Mouse (Mus musculus) lung, postnatal 25 days (tissue): ENCODE measurements at regions not wholly inside any gene's neighbourhood (a gene's known extent, or its start where the extent isn't known, plus 50 kb on each side); places are given as distances from the start of the nearest gene placed in this dataset.

Experiments
- DNase-seq: peaks from one replicate; pipeline ENCODE4 v3.0.0; 2022; ENCODE audit warnings: low spot score

DNA sequence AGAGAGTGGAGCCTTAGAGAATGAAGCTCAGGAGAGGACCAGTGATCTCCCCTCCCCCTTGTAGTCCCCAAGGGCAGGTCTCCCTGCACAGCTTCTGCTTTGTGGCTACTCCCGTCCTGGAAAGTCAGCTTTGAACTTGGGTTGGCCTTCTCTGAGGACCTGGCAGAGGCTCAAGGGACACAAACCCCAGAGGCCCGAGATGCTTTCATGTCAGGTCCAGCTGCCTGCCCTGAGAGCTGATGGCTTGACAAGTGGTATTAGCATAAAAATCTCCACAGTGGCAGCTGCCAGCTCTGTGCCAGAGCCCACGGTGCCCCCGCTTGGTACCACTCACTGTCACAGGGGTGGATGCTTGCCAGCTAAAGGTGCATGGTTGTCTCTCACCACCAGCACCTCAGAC, 173.8 kb upstream of the Gm4791 start:
- DNase-seq = no peak

DNA sequence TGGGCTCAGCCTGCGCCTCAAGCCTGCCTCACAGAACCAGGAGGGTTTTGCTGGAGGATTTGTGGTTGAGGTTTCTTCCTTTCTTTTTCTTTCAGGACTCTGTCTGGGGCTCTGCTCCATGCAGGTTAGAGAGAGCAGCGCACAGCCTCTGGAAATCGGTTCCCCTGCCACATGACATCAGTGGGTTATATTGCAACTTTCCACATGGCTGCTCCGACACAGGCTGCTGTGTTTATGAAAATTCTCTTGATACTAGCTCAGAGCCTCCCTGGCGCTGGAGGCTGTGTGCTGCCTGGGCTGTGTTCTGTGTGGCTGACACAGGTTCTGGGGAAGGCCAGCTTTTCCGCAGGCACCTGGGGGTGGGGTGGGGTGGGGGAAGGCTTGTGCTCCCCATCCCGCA, 178.7 kb upstream of the Gm4791 start:
- no peak for DNase-seq

DNA sequence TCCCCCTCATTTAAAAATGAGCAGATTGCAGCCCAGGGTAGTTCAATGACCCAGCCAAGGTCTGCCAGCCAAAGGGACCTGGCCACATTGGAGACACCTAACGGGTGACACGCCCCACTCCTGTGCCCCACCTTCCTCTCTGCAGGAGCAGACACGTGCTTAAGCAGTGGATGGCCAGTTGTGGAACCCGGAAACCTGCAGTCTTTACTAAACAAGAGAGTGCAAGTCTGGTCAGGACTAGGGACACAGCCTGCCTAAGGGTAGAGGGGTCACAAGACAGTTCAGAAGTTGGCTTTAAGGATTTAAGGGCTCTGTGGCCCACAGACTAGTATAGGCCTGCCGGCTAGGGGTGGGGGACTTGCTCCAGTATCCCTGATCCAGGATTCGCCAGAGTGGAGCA, 179.2 kb upstream of the Gm4791 start:
- DNase-seq = no peak

DNA sequence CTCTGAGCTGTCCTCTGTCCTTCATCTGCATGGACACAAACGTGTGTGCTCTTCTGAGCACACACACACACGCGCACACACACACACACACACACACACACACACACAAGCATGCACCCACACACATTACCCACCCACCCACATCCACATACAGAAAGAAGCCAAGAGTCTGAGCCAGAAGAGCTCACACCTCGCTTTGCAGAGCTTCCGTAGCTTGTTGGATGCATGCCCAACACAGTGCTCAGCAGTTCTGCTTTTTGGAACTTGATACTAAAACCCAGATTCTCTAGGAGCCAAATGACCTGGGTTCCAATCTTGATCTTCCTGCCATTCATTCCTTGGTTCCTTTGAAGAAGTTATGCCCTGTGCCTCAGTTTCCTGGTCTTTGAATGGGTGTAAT, 182.4 kb upstream of the Gm4791 start:
- DNase-seq = no peak

DNA sequence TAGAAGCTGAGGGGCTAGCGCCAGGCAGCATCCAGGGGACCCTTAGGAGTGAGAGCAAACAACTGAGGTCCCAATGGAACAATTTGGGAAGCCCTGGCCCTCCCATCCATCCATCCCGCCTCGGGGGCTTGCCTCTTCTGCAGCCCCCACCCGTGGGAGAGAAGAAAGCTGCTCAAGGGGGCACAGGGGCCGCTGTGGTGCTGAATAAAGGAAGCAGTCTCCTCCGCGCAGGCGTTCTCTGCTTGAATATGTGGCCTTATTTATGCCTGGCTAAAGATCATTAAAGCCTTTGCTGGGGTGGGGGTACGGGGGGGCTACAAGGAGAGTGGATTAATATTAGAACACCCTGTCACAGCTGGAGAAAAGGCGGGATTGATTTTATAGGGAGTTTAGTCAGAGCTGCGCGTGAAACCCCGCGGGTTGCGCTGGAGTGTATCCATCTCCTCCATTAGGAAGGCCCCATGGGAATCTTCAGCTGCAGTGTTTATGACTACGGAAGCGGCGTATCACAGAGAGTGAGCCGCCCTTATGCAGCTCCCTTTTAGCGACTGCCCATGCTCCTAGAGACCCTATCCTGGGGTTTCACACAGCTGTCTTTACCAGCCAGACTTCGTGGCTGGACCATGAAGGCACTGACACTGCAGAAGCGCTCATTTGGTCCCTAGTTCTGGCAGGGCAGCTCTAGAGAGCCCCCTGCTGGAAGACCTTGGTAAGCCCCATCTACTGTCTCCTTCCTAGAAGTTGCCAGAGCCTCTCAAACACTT, 183.9 kb upstream of the Gm4791 start:
- DNase-seq = peak; percentile 29

DNA sequence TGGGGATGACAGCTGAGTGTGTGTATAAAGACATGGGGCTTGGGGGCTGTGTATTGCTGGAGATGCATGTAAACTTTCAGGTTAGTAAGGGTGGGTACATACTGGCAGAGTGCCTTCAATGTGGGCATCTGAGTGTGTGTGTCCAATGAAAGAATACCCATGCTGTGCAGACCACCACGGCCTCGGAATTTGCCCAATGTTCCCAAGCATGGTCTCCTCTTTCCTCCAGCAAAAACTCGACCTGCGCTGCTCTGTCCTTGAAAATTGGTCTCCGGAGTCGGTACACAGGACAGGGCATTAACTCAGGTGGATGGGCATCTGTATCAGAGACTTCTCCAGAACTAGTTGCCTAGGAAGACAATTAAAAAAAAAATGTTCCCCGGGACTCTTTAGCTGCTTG, 188.3 kb upstream of the Gm4791 start:
- DNase-seq = no peak

DNA sequence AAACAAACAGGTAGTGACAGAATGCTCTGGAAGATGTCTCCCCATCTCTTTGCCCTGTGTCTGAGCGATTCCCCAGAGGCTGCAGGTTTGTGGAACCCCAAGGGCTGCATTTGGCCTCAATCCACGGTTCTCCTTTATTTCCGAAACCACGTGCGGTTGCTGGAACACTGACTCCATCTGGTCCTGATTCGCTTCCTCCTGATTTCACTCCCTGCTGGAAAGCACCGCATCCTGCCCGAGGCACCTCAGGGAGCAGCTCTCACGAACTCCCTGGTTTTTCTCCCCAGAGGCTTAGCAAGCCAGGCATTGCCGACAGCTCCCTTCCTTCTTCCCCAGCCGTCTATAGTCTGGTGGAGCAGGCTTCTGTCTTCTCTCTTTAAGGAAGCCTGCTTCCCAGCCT, 203.1 kb upstream of the Gm4791 start:
- no peak for DNase-seq

DNA sequence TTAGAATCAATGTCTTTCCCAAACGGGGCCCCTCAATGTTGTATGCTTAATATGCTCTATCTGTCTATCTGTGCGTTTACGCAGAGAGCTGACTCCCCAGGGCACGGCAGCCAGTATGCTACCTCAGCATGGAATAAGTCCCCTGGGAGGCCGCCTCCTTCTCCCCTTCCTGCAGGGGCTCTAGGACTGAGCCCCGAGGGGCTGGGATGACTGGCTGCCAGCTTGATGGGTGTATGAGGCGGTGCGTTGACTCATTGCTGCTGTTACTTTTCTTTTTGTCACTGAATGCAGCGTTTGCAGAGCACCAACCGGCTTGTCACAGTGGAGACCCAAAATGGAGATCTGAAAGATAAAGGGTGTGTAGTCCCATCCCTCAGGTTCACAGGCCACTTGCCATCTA, 209.5 kb upstream of the Gm4791 start:
- no peak for DNase-seq

DNA sequence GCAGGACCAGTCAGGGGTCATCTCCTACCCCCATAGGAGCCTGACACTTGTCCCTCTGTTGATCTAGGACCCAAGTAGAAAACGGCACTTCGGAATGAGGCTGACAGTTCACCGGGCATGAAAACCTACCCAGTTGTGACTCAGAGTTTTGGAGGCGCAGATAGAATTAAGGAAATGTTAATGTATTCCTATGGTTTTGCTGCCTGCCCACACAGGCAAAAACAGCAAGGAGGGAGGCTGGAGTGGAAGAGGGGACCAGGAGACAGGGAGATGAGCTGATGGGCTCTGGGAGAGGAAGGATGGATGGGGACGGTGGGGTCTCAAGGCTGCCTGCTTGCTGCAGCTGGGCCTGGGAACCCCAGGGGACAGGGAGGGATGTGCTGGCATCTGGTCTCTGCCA, 210.1 kb upstream of the Gm4791 start:
- DNase-seq = no peak

DNA sequence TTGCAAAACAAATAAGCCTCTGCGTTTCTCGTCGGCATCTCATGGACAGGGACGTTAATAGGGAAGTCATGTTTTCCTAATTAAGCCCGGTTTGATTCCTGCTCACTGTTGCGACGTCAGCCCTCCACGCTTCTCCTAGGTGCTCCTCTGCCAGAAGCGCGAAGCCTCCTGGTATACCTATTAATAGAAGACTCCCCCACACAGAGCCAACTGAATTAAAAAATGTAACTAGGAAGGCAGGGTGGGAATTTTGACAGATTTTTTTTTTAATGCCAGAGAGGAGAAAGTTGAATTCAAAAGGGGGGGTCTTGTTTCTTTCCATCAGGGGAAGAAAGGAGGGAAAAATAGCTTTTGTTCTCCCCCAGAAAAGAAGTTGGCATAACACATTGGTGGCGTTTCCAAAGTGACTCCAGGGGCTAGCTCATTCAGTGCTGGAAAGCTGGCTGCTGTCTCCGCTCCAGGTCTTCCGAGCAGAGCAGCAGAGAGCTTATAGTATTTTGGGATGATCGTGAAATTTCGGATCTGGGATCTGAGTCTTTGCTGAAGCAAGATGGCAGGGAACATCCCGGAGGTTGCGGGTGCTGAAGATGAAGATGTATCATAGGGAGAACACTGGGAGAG, 214.1 kb upstream of the Gm4791 start:
- DNase-seq = no peak

DNA sequence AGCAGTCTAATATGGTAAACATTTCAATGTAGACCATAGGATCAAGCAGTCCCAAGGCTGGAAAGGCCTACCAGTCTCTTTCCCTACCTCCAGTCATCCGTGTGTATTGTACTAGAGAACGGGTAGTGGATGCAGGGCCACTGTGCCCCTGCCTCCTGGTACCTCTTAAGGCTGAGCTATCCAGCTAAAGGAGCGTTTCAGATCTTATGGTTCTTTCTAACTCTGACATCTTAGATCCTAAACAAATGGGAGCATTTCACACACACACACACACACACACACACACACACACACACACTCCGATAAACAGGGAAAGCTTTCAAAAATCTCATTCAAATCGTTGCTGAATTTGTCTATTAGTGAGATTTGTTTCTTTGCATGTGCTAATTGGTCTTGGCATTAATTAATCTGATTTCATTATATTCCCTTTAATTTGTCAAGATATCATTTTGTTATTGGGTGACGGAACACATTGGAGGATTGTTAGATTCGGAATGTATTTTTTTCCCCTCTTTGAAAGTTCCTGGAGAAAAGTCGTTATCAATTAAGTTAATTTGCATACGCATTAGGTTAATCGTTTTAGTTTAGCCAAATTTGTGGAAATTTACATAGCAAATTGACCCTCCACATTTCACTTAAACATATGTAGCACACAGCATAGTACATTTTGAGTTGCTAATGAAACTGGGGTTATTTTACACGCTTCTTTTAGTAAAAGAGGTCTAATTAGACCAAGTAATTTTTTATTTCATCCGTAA, 214.8 kb upstream of the Gm4791 start:
- no peak for DNase-seq

DNA sequence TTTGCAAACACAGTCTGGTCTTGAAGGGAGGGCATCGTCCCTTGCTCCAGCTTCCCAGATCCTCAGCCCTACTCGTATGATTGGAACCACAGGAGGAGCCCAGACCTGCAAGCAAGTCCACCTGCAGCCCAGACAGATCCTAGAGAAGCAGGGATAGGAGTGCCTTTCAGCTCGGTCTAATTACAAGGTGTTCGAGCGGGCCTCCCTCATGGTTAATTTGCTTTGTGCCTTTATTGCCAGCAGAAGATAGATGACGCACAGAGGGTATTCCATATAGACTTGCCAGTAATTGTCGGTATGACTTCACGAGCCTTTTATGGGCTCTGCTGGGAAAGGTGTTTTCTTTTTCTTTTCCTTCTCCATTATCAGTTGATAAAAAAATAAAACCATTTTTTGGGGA, 216.9 kb upstream of the Gm4791 start:
- DNase-seq = no peak

DNA sequence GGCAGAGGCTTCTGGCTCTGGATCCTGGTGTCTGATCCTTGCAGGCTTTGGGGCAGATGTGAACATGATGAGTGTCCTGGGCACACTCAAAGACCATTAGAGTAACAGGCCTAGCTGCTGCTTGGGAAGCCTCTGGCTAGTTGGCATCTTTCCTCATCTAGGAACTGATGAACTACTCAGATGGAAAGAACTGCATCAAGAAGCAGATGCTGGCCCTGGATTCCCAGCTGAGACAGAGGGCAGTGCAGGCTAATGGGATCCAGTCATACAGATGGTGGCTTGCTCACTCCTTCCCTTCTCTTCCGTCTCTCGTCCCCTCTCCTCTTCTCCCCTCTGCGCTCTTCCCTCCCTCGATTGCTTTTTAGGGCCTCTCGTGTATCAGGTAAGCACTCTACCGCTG, 219.8 kb upstream of the Gm4791 start:
- DNase-seq = no peak

DNA sequence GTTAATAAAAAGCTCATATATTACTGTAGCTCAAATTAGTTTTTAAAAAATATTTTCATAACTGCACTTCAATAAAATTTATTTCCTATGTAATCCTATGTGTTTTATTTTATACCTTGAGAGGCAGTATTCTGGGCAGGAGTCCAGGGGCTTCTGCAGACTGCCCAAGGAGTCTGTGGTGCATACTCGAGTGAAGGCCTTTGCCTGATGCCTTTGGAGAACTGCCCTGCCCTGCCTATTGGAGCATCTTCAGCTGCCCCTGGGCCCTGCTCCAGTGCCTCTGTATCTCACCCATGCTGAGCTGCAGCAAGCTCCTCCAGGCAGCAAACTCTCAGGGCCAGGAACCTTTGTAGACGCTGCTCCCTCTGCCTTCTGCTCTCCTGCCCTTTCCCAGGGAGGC, 223.7 kb upstream of the Gm4791 start:
- DNase-seq = no peak

DNA sequence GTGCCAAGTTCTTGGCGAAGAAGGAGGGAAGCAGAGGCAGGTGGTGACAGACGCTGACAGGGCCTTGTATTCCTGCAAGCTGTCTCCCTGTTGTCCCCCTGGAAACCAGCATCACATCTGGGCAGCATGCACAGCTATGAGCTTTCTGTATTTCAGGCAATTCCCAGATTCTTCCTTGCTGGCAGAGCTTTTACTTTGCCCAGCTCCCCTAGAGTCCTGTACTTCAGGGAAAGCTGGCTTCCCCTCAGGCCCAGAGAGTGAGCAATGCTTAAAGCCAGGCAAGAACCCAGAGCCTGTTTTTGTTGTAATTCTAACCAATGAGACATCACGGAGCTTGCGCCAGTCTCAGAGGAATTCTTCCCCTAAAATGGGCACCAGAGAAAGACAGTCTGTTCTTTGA, 238.3 kb upstream of the Gm4791 start:
- DNase-seq = no peak

DNA sequence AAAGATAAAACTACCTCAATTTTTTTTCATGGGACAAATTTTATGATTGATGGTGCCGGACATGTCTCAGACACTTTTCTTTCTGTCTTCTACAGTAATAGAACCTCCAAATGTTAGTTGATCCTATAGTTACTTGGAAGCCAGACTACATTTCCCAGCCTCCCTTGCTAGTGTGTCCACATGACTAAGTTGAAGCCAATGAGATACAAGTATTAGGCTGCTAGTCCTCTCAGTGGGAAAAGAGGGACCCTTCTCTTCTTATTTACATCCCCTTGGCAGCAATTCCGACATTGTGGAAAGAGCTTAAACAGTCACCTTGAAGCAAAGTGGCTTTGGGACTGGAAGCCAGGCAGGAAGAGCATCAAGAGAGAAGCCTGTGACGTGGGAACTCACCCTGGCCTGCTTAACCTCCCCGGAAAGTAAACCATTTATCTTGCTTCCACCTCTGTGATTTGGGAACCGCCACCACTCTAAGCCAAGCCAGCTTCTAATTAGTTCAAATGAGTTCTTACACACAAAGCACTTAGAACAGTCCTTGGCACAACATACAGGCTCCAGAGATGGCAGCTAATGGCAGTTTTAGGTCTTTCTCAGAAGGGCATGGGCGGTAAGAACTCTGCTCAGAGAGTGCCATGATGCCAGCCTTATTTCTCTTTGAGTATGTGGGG, 241.4 kb upstream of the Gm4791 start:
- no peak for DNase-seq

DNA sequence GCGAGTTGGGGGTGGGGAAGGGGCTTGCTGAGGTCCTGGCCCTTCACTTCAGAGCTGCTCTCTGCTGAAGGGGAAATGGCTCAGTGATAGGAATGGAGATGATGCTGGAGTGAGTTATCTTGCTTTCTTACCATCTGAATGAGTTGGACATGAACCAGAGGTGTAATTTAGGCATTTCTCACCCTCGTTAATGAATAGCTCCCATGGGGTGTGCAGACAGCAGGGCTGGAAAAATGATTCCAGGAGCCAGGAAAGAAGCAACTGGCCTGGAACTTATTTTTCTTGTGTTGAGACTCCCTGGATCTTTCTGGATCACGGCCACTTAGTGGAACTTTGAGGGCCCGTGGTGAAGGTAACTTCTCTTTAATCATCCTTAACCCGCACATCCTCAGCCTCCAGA, 246.6 kb upstream of the Gm4791 start:
- no peak for DNase-seq

DNA sequence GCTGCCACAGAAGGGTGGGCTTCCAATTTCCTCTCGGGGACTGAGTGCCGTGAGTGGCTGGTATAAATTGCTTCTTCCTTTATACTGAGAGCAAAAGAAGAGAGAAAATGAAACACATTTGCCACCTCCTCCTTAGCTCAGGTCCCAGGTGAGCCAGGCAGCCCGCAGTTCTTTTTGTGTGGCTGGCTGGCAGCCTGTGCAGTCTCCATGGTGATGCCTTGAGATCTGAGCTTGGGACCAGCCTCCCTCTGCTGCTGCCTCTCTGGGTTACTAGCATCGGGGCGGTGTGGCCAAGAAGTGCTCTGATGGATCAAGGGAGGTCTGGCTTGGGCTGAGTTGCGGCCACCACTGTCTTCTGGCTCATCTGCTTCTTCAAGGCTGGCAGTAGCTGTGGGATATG, 249.1 kb upstream of the Gm4791 start:
- no peak for DNase-seq

DNA sequence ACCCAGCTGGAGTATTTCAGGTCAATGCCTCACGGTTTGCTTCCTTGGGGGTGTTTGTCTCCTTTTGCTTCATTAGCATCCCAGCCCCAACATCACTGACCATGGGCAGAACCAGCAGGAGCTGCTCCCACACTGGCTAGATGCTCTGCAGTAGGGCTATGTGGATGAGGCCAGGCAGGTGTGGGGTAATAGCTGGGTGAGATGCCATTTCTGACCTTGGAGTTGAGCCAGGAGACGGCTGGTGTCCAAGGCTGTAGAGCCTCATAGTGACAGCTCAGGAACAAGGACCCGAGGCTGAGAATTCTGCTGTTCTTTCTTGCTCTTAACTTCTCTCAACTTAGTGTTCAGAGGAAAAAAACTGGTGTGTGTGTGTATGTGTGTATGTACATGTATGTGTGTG, 252.3 kb upstream of the Gm4791 start:
- DNase-seq = no peak

DNA sequence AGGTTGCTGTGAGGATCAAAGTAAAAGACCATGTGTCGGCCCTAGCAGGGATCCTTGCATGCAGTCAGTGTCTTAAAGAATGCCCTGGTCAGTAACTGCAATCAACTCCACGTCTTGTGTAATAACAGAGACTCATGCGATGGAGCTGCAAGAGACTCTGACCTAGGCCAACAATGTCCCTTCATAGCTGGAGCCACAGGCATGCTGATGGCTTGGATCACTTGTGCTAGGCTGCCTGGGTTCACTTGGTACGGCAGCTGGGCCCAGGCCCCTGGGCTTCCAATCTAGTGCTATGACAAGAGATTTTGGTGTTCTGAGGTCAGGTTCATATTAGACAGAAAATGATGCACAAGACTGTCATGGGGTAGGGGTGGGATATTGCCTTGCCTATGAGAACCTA, 258.0 kb upstream of the Gm4791 start:
- DNase-seq = no peak

DNA sequence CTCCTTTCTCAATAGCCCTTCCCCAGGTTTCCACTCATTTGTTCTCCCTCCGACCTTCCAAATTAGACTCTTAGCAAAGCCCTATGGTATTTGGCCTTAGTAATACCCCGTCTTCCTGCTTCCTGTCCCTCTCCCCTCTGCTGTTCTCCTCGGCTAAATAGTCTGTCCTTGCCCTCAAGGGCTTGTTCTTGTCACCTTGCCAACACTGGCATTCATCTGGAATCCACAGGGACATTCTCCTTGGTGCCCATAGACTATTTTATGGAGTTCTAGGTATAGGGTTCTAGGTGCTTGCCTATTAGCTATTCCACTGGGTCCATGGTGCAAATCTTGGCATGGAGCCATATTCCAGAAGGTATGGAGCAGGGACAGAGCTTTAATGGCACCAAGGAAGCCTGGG, 259.2 kb upstream of the Gm4791 start:
- no peak for DNase-seq

DNA sequence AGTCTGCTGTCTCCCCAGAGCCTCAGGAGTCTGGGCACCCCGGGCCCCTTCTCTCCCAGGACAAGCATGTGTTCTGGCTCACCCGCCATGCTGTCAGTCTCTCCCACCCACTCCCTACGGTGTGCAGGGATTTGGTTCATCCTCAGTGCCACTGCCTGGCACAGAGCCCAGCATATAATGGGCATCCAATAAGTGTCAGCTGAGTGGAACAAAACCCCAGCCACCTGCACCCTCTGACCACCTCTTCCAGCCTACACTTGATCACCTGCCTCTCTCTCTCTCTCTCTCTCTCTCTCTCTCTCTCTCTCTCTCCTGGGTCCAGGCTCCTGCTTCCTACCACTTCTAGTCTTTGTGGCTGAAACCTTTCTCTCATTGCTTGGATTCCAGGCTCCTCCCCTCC, 259.9 kb upstream of the Gm4791 start:
- DNase-seq = no peak

DNA sequence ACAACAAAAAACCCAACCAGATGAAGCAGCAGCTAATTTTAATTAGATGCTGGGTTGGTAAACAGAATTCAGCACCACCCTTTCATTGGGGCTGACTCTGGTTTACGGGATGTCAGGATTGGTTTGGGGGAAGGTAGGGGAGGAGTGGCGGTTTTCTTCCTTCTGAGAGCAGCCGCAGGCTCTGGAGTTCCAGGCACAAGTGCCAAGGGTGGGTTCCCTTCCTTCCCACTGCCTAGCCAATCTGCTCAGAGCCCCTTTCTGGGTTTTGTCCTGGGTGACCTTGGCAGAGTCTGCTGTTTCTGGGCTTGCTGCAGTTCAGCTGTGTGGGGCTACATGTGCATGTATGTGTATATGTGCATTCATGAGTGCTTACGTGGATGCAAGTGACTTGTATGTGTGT, 260.5 kb upstream of the Gm4791 start:
- DNase-seq = no peak
